Mouse (Mus musculus) embryonic fibroblast, embryonic 13.5 days (primary cell): ENCODE measurements at regions not wholly inside any gene's neighbourhood (a gene's known extent, or its start where the extent isn't known, plus 50 kb on each side); places are given as distances from the start of the nearest gene placed in this dataset.

Experiments
- CTCF ChIP-seq: IDR thresholded peaks from 2 replicates; pipeline ENCODE4 v1.5.1; 2011; ENCODE audit warnings: mild to moderate bottlenecking, control low read depth, low read length, moderate library complexity, borderline replicate concordance; ENCODE audit not compliant: insufficient read depth
- POLR2A ChIP-seq: IDR thresholded peaks from 2 replicates; pipeline ENCODE4 v1.6.1; 2011; ENCODE audit warnings: low read depth, mild to moderate bottlenecking, control low read depth, low read length, moderate library complexity

- TF ChIP-seq CTCF (no peak), POLR2A (no peak)
Observed at GRCm38 (mm10) chr17:79454526-79454925, 99.6 kb upstream of the Cdc42ep3 start.
